24 mouse cellular contexts compared by ENCODE assay signal in the genomic region with DNA sequence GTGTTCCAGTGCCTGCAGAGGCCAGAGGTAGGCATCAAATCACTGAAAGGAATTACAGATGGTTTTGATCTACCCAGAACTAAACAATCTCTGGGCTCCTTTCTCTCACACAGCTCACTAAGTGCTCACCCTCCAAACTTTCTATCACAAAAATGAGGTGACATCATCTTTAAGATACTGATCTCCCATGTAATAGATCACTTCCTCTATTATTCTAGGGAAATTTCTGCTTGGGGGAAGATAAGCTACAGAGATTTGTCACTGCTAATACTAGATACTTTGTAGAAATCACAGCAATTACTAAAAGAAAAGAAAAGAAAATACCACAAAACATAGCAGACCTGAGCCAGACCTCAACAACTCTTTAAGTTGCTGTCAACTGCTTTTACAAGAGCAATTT. TPM values are rescaled to one million over a fixed set of nuclear protein-coding genes. Genes with fewer than 3 reads are reported as not detected.
DNase-seq lines count a peak whose midpoint lies in the region; ATAC-seq lines count a peak whose summit lies in the region.
"Had no signal": no experiment of that assay in that cellular context is flagged by ENCODE, and none has a peak within 500 bp of the region (broad histone marks: within the 10 kb centered on the region; RNA-seq: fewer than 3 reads in every experiment).

No protein-coding gene starts in this region.

- no peak overlapping the region for H3K27ac ChIP-seq in embryonic facial prominence, embryonic 11.5 days (replicated peaks; ENCODE audit: low read depth, low read length)
- no peak overlapping the region for H3K27ac ChIP-seq in embryonic facial prominence, embryonic 10.5 days (replicated peaks)
- peak overlapping the region; percentile 90 to 94; a peak in 3 of 4 replicates for H3K27ac ChIP-seq in heart, embryonic 14.5 days (replicated peaks in 1 of 2; ENCODE audit: control insufficient read depth in 1 of 2, insufficient read depth in 1 of 2, low read depth in 2 of 2, low read length in 2 of 2)
- H3K27ac ChIP-seq: liver, embryonic 15.5 days had no signal

- intact Hi-C loops in heart, postnatal 10 days (cut with DNase I), result loop anchor here (5.0 kb wide), 1 partner anchor 55 kb away; a partner anchor contains a TSS

- ATAC-seq in embryonic facial prominence, embryonic 11.5 days (replicated peaks; ENCODE audit: insufficient number of reproducible peaks, low FRiP score, low TSS enrichment, low read depth), result no peak
- no peak for ATAC-seq in heart, embryonic 14.5 days (ENCODE audit: insufficient number of reproducible peaks, insufficient read depth, low FRiP score, low read depth)
- peak; percentile 67 for ATAC-seq in activated CD4-positive, CD25-positive, alpha-beta regulatory T cell, adult 4 months
- ATAC-seq: hindbrain, embryonic 16.5 days; Patski had no signal

- H3K4me1 ChIP-seq in embryonic facial prominence, embryonic 11.5 days (ENCODE audit: control insufficient read depth, insufficient read depth, low read length), result peaks cover under 1% of the 10 kb centered on the region; the same call in 1 of the 2 replicates
- 0 out of 2 replicates have a peak, but pooled peaks cover 13% of the 10 kb centered on the region for H3K4me1 ChIP-seq in embryonic facial prominence, embryonic 10.5 days
- peaks cover 31 to 79% of the 10 kb centered on the region in 2 experiments for H3K4me1 ChIP-seq in heart, embryonic 14.5 days (ENCODE audit: control insufficient read depth in 2 of 2, insufficient read depth in 2 of 2, low read length in 2 of 2)

- no peaks in the 10 kb centered on the region for H3K36me3 ChIP-seq in embryonic facial prominence, embryonic 11.5 days (replicated peaks; ENCODE audit: control insufficient read depth, insufficient read depth, low read depth, low read length)
- peaks cover 55% of the 10 kb centered on the region for H3K36me3 ChIP-seq in embryonic facial prominence, embryonic 10.5 days (replicated peaks)
- peaks cover 23% of the 10 kb centered on the region for H3K36me3 ChIP-seq in heart, embryonic 14.5 days (ENCODE audit: control insufficient read depth, insufficient read depth, low read length)
- H3K36me3 ChIP-seq: liver, embryonic 15.5 days had no signal

- H3K9me3 ChIP-seq in embryonic facial prominence, embryonic 11.5 days (replicated peaks; ENCODE audit: control insufficient read depth, low read length), result no peaks in the 10 kb centered on the region
- no peaks in the 10 kb centered on the region for H3K9me3 ChIP-seq in embryonic facial prominence, embryonic 10.5 days
- no peaks in the 10 kb centered on the region for H3K9me3 ChIP-seq in heart, embryonic 14.5 days (ENCODE audit: control insufficient read depth, low read length)
- H3K9me3 ChIP-seq: liver, embryonic 15.5 days; megakaryocyte, embryonic 14.5 days had no signal

- no peaks in the 10 kb centered on the region for H3K27me3 ChIP-seq in embryonic facial prominence, embryonic 11.5 days (ENCODE audit: control insufficient read depth, insufficient read depth, low read length)
- H3K27me3 ChIP-seq in embryonic facial prominence, embryonic 10.5 days (replicated peaks; ENCODE audit: low read depth, poor library complexity, severe bottlenecking), result no peaks in the 10 kb centered on the region
- H3K27me3 ChIP-seq in heart, embryonic 14.5 days (ENCODE audit: control insufficient read depth, insufficient read depth, low read length), result no peaks in the 10 kb centered on the region
- H3K27me3 ChIP-seq: liver, embryonic 15.5 days; megakaryocyte, embryonic 14.5 days; Patski had no signal

- H3K9ac ChIP-seq in embryonic facial prominence, embryonic 11.5 days (replicated peaks; ENCODE audit: low read length), result no peak overlapping the region
- no peak overlapping the region for H3K9ac ChIP-seq in heart, embryonic 14.5 days (ENCODE audit: low read length)
- H3K9ac ChIP-seq: liver, embryonic 15.5 days had no signal

- DNase-seq in embryonic facial prominence, embryonic 11.5 days (ENCODE audit: low spot score), result peak; percentile 26
- DNase-seq in embryonic facial prominence, embryonic 10.5 days (ENCODE audit: low spot score), result no peak
- no peak for DNase-seq in heart, postnatal 10 days
- DNase-seq in 416B (ENCODE audit: low read depth), result peak; percentile 75
- no peak for DNase-seq in testis, postnatal 14 days (ENCODE audit: low spot score)
- DNase-seq in Muller cell, postnatal 12 days (ENCODE audit: inconsistent ontology term), result no peak
- DNase-seq: adrenal gland, postnatal 10 days; cerebellum, adult 9-11 months; kidney, adult 11 months; layer of hippocampus, postnatal 36 days; lung, postnatal 14 days; midbrain, embryonic 14.5 days; right cerebral cortex, postnatal 14 days; spleen, adult 18-20 months; thymus, adult 2 months had no signal

- H3K4me2 ChIP-seq in embryonic facial prominence, embryonic 11.5 days (ENCODE audit: low read depth, low read length), result no peak overlapping the region
- H3K4me2 ChIP-seq in heart, embryonic 14.5 days (ENCODE audit: low read length), result peak overlapping the region; percentile 40; the same call in 1 of the 2 replicates
- H3K4me2 ChIP-seq: liver, embryonic 15.5 days had no signal

- H3K4me3 ChIP-seq in embryonic facial prominence, embryonic 11.5 days (ENCODE audit: low read depth, low read length), result no peak overlapping the region
- no peak overlapping the region for H3K4me3 ChIP-seq in embryonic facial prominence, embryonic 10.5 days
- H3K4me3 ChIP-seq in heart, embryonic 14.5 days (ENCODE audit: control insufficient read depth in 1 of 2, insufficient read depth in 1 of 2, low read depth in 1 of 2, low read length in 2 of 2), result no peak overlapping the region
- H3K4me3 ChIP-seq: liver, embryonic 15.5 days; megakaryocyte, embryonic 14.5 days had no signal

RNA-seq across cellular contexts. Expression of a gene that starts 7.6 kb away (rescaled TPM):
- 76.1 and 80.8 TPM in 2 replicates for polyA plus RNA-seq in embryonic facial prominence, embryonic 11.5 days (2014; fragmentation: Nextera tagmentation; extraction: Ambion mirVana)
- 112 and 116 TPM in 2 replicates for polyA plus RNA-seq in embryonic facial prominence, embryonic 10.5 days (2016; fragmentation: Nextera tagmentation; extraction: Ambion mirVana)
- polyA plus RNA-seq in heart, embryonic 14.5 days (2014; fragmentation: Nextera tagmentation; extraction: Ambion mirVana), result 121 and 135 TPM in 2 replicates
- 10 to 100 TPM; 89.4 to 96.2 TPM for total RNA-seq in heart, postnatal 10 days (2021)
- polyA plus RNA-seq in activated CD4-positive, CD25-positive, alpha-beta regulatory T cell, adult 4 months (2017; shearing (Covaris generic)), result 10 to 100 TPM; 27.3 to 27.6 TPM

RNA-seq across cellular contexts. Expression of a gene that starts 52.7 kb away (rescaled TPM):
- polyA plus RNA-seq in embryonic facial prominence, embryonic 11.5 days (2014; fragmentation: Nextera tagmentation; extraction: Ambion mirVana), result 0.28 TPM in 1 of 2 replicates, not detected in the other
- 0.25 and 0.66 TPM in 2 replicates for polyA plus RNA-seq in embryonic facial prominence, embryonic 10.5 days (2016; fragmentation: Nextera tagmentation; extraction: Ambion mirVana)
- polyA plus RNA-seq in heart, embryonic 14.5 days (2014; fragmentation: Nextera tagmentation; extraction: Ambion mirVana), result 0.28 and 0.58 TPM in 2 replicates
- total RNA-seq in heart, postnatal 10 days (2021), result not detected
- polyA plus RNA-seq in activated CD4-positive, CD25-positive, alpha-beta regulatory T cell, adult 4 months (2017; shearing (Covaris generic)), result 1 to 10 TPM in 1 of 2 experiments, under 1 TPM in 1; 0.88 to 1.4 TPM
- total RNA-seq: adrenal gland, postnatal 10 days; gastrocnemius, adult 18-20 months; layer of hippocampus, postnatal 36 days; left cerebral cortex, postnatal 25 days had no signal
- polyA plus RNA-seq: brain, embryonic 14.5 days had no signal

RNA-seq across cellular contexts. Expression of a gene that starts 56.4 kb away (rescaled TPM):
- 110 and 114 TPM in 2 replicates for polyA plus RNA-seq in embryonic facial prominence, embryonic 11.5 days (2014; fragmentation: Nextera tagmentation; extraction: Ambion mirVana)
- polyA plus RNA-seq in embryonic facial prominence, embryonic 10.5 days (2016; fragmentation: Nextera tagmentation; extraction: Ambion mirVana), result 84.6 and 91.9 TPM in 2 replicates
- 87.1 and 103 TPM in 2 replicates for polyA plus RNA-seq in heart, embryonic 14.5 days (2014; fragmentation: Nextera tagmentation; extraction: Ambion mirVana)
- 10 to 100 TPM; 71.1 to 73.4 TPM for total RNA-seq in heart, postnatal 10 days (2021)
- polyA plus RNA-seq in activated CD4-positive, CD25-positive, alpha-beta regulatory T cell, adult 4 months (2017; shearing (Covaris generic)), result 100 to 1,000 TPM; 121 to 122 TPM

Comparison
In these comparisons a context has a peak if more than half of its experiments do, and no peak if none do; other contexts are left out.
1. DNase-seq: peak in embryonic facial prominence, embryonic 11.5 days (single experiment) and 416B (single experiment); none in embryonic facial prominence, embryonic 10.5 days (single experiment), heart, postnatal 10 days (0 of 2), testis, postnatal 14 days (single experiment) and Muller cell, postnatal 12 days (single experiment).
2. H3K27ac ChIP-seq: peak in heart, embryonic 14.5 days (2 of 2); none in embryonic facial prominence, embryonic 11.5 days (single experiment) and embryonic facial prominence, embryonic 10.5 days (single experiment).